Mouse (Mus musculus): ENCODE measurements around the gene Slc24a4.

GRCm38 (mm10) chr12:102148746-102149145 lies 20.2 kb downstream of the Slc24a4 start:
- TF ChIP-seq EP300 (IDR thresholded peaks at IDR 0.05; ENCODE audit: low read length) (no peak), POLR2A (IDR thresholded peaks at IDR 0.05; ENCODE audit: low read depth, low read length) (no peak), MAFK (IDR thresholded peaks at IDR 0.05; ENCODE audit: insufficient replicate concordance, low read length) (no peak), CTCF (conservative IDR thresholded peaks at IDR 0.05 in 1 of 2, IDR thresholded peaks at IDR 0.05 in 1 of 2; ENCODE audit: low read depth in 2 of 2, low read length in 2 of 2) (peak; percentile 26 to 68; a peak in 3 of 4 replicates), UBTF (IDR thresholded peaks at IDR 0.05; ENCODE audit: low read depth, low read length) (no peak), NELFE (IDR thresholded peaks at IDR 0.05; ENCODE audit: low read depth, low read length) (no peak), MAX (IDR thresholded peaks at IDR 0.05; ENCODE audit: low read length) (no peak), MXI1 (IDR thresholded peaks at IDR 0.05; ENCODE audit: low read depth, low read length) (no peak), USF1 (IDR thresholded peaks at IDR 0.05; ENCODE audit: low read depth, low read length) (no peak)
